Mouse (Mus musculus): Measurements from ENCODE around the gene Ubash3b. TPM values are rescaled to one million over a fixed set of nuclear protein-coding genes. Genes with fewer than 3 reads are reported as not detected.

Gene Ubash3b
- total and polyA plus RNA-seq, 2 experiments from 2014 or later: 23.8 to 25.4 TPM

- no peak overlapping the region for H3K4me2 ChIP-seq (ENCODE audit: low read depth)
- H3K4me3 ChIP-seq (ENCODE audit: low read depth, low read length): no peak overlapping the region
- no peaks in the 10 kb centered on the region for H3K4me1 ChIP-seq (ENCODE audit: insufficient read depth)
- no peaks in the 10 kb centered on the region for H3K36me3 ChIP-seq (ENCODE audit: insufficient read depth)
- DNase-seq (no peak), ATAC-seq (peak; percentile 32; the same call in 1 of the 2 replicates)
- no peaks in the 10 kb centered on the region for H3K9me3 ChIP-seq (ENCODE audit: low read length)
- H3K27me3 ChIP-seq (ENCODE audit: insufficient read depth, low read length): no peaks in the 10 kb centered on the region
- 73% methylated on average over 8 of the region's 8 CpGs for WGBS
- H3K27ac ChIP-seq (ENCODE audit: low read depth, low read length): no peak overlapping the region
- H3K9ac ChIP-seq: no peak overlapping the region
- no peak for TF ChIP-seq CTCF (IDR thresholded peaks at IDR 0.05; ENCODE audit: low read depth)
Observed at GRCm38 (mm10) chr9:41181803-41182202, 20.3 kb upstream of the Ubash3b start.

DNA sequence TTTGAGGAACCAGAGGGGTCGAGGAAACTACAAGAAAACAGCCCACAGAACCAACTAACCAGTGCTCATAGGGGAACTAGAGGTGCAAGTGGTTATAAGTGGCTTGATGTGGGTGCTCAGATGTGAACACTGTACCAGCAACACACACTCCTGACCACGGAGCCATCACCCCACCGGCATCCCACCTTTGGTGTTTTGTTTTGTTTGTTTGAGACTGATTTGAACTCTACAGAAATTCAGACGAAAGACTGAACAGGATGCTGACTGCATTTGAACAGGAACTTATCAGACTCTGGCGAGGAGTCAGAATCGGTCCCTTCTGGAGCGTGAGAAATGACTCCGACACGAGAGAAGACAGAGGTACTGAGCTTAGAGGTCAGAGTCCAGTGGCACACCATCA lies 19.9 kb upstream of the Ubash3b start:
- H3K4me3 ChIP-seq (ENCODE audit: low read depth, low read length): no peak overlapping the region
- H3K27me3 ChIP-seq (ENCODE audit: insufficient read depth, low read length): no peaks in the 10 kb centered on the region
- H3K9ac ChIP-seq: no peak overlapping the region
- no peaks in the 10 kb centered on the region for H3K9me3 ChIP-seq (ENCODE audit: low read length)
- TF ChIP-seq CTCF (IDR thresholded peaks at IDR 0.05; ENCODE audit: low read depth): no peak
- H3K36me3 ChIP-seq (ENCODE audit: insufficient read depth): no peaks in the 10 kb centered on the region
- H3K4me2 ChIP-seq (ENCODE audit: low read depth): no peak overlapping the region
- H3K4me1 ChIP-seq (ENCODE audit: insufficient read depth): no peaks in the 10 kb centered on the region
- WGBS: 82% methylated on average over 9 of the region's 9 CpGs
- ATAC-seq (no peak), DNase-seq (no peak)
- H3K27ac ChIP-seq (ENCODE audit: low read depth, low read length): no peak overlapping the region

DNA sequence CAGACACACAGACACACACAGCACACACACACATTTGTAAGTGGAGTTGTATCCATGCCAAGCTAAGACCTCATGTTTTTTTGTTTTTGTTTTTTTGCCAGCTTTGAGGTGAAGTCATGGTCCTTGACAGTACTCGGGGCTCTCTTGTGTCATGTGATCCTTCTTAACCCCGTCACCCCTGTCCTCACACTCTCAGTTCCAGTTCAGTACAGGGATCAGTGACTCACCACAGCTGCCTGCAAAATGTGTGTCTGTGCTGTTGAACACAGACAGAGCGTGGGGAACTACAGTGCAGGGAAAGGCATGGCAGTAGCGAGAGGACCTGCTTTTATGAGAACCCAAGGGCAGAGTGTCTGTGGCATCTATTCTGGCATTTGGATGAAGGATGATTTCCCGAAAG lies 17.6 kb upstream of the Ubash3b start:
- Histone ChIP-seq H3K4me3 (ENCODE audit: low read depth, low read length) (no peak overlapping the region), H3K4me1 (ENCODE audit: insufficient read depth) (no peaks in the 10 kb centered on the region), H3K9ac (no peak overlapping the region), H3K27ac (ENCODE audit: low read depth, low read length) (no peak overlapping the region), H3K4me2 (ENCODE audit: low read depth) (no peak overlapping the region), H3K9me3 (ENCODE audit: low read length) (no peaks in the 10 kb centered on the region), H3K27me3 (ENCODE audit: insufficient read depth, low read length) (no peaks in the 10 kb centered on the region), H3K36me3 (ENCODE audit: insufficient read depth) (no peaks in the 10 kb centered on the region)
- TF ChIP-seq CTCF (IDR thresholded peaks at IDR 0.05; ENCODE audit: low read depth): no peak
- no peak for DNase-seq
- 80% methylated on average over 5 of the region's 5 CpGs for WGBS
- no peak for ATAC-seq

- Histone ChIP-seq H3K4me2 (ENCODE audit: low read depth) (no peak overlapping the region), H3K27ac (ENCODE audit: low read depth, low read length) (no peak overlapping the region), H3K36me3 (ENCODE audit: insufficient read depth) (no peaks in the 10 kb centered on the region), H3K4me1 (ENCODE audit: insufficient read depth) (no peaks in the 10 kb centered on the region), H3K9me3 (ENCODE audit: low read length) (no peaks in the 10 kb centered on the region), H3K27me3 (ENCODE audit: insufficient read depth, low read length) (no peaks in the 10 kb centered on the region), H3K4me3 (ENCODE audit: low read depth, low read length) (no peak overlapping the region), H3K9ac (no peak overlapping the region)
- DNase-seq (no peak), ATAC-seq (no peak)
- WGBS: 72% methylated on average over 3 of the region's 3 CpGs
- no peak for TF ChIP-seq CTCF (IDR thresholded peaks at IDR 0.05; ENCODE audit: low read depth)
Observed at GRCm38 (mm10) chr9:41173158-41173557, 11.7 kb upstream of the Ubash3b start.

DNA sequence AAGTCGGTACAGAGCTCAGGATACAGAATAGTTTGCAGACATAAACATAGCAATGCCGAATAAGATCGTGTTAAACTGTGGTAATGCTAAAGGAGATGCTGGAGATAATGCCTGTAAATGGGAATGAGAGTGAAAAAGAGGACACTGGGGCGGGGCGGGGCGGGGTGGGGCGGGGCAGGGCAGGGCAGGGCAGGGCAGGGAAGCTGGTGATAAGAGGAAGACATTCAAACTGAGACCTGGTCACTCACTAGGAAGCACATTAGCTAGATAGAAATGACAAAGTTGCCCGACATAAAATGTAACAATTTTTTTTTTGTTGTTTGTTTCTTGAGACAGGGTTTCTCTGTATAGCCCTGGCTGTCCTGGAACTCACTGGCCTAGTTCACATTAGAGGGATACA lies 10.9 kb upstream of the Ubash3b start:
- WGBS: 95% methylated on average over 8 of the region's 8 CpGs
- TF ChIP-seq CTCF (IDR thresholded peaks at IDR 0.05; ENCODE audit: low read depth): no peak
- Histone ChIP-seq H3K9ac (no peak overlapping the region), H3K27ac (ENCODE audit: low read depth, low read length) (no peak overlapping the region), H3K27me3 (ENCODE audit: insufficient read depth, low read length) (no peaks in the 10 kb centered on the region), H3K4me3 (ENCODE audit: low read depth, low read length) (no peak overlapping the region), H3K36me3 (ENCODE audit: insufficient read depth) (no peaks in the 10 kb centered on the region), H3K4me1 (ENCODE audit: insufficient read depth) (no peaks in the 10 kb centered on the region), H3K9me3 (ENCODE audit: low read length) (no peaks in the 10 kb centered on the region), H3K4me2 (ENCODE audit: low read depth) (no peak overlapping the region)
- DNase-seq (no peak), ATAC-seq (no peak)

DNA sequence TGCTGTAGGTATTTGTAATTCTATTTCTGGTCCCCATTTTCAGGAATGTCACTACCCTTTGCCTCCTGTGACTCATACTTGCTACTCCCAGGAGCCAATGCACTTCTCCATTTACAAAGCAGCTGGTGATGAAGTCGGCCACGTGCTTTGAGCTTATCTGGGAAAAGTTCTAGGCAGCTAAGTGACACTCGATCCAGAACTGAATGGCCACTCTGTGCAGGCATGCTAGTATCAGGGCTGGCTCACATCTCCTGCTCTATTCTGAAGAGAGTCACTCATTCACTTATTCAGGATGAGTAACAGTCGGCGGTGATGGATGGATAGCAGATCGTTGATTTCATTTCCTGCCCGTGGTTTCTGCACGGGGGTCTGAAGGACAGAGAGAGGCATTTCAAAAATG lies 8.5 kb upstream of the Ubash3b start:
- no peak overlapping the region for H3K4me3 ChIP-seq (ENCODE audit: low read depth, low read length)
- no peaks in the 10 kb centered on the region for H3K9me3 ChIP-seq (ENCODE audit: low read length)
- ATAC-seq: no peak
- H3K4me1 ChIP-seq (ENCODE audit: insufficient read depth): no peaks in the 10 kb centered on the region
- 71% methylated on average over 8 of the region's 8 CpGs for WGBS
- no peak overlapping the region for H3K4me2 ChIP-seq (ENCODE audit: low read depth)
- TF ChIP-seq CTCF (IDR thresholded peaks at IDR 0.05; ENCODE audit: low read depth): no peak
- DNase-seq: no peak
- H3K36me3 ChIP-seq (ENCODE audit: insufficient read depth): no peaks in the 10 kb centered on the region
- no peaks in the 10 kb centered on the region for H3K27me3 ChIP-seq (ENCODE audit: insufficient read depth, low read length)
- H3K9ac ChIP-seq: no peak overlapping the region
- H3K27ac ChIP-seq (ENCODE audit: low read depth, low read length): no peak overlapping the region

DNA sequence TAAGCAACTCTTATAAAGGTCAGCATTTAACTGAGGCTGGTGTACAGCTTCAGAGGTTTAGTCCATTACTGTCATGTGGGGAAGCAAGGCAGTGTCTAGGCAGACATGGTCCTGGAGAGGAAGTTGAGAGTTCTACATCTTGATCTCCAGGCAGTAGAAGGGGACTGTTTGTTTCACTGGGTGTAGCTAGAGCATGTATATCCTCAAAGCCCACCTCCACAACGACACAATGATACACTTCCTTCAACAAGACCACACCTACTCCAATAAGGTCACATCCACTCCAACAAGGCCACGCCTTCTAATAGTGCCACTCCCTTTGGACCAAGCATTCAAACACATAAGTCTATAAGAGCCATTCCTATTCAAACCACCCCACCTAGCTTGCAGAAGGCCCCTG lies 7.2 kb upstream of the Ubash3b start:
- ATAC-seq: no peak
- H3K9ac ChIP-seq: no peak overlapping the region

GRCm38 (mm10) chr9:41168206-41168605 lies 6.7 kb upstream of the Ubash3b start:
- Histone ChIP-seq H3K27ac (ENCODE audit: low read depth, low read length) (no peak overlapping the region), H3K27me3 (ENCODE audit: insufficient read depth, low read length) (no peaks in the 10 kb centered on the region), H3K9ac (no peak overlapping the region), H3K9me3 (ENCODE audit: low read length) (no peaks in the 10 kb centered on the region), H3K4me1 (ENCODE audit: insufficient read depth) (no peaks in the 10 kb centered on the region), H3K4me3 (ENCODE audit: low read depth, low read length) (no peak overlapping the region), H3K36me3 (ENCODE audit: insufficient read depth) (no peaks in the 10 kb centered on the region), H3K4me2 (ENCODE audit: low read depth) (no peak overlapping the region)
- 76% methylated on average over 6 of the region's 6 CpGs for WGBS
- ATAC-seq: no peak
- no peak for DNase-seq
- TF ChIP-seq CTCF (IDR thresholded peaks at IDR 0.05; ENCODE audit: low read depth): no peak

More for the DNA sequence above, 7.2 kb upstream of the Ubash3b start:
- no peaks in the 10 kb centered on the region for H3K36me3 ChIP-seq (ENCODE audit: insufficient read depth)
- H3K27me3 ChIP-seq (ENCODE audit: insufficient read depth, low read length): no peaks in the 10 kb centered on the region
- no peak for DNase-seq
- no peaks in the 10 kb centered on the region for H3K9me3 ChIP-seq (ENCODE audit: low read length)
- 83% methylated on average over 2 of the region's 2 CpGs for WGBS
- no peak for TF ChIP-seq CTCF (IDR thresholded peaks at IDR 0.05; ENCODE audit: low read depth)
- H3K4me2 ChIP-seq (ENCODE audit: low read depth): no peak overlapping the region
- no peaks in the 10 kb centered on the region for H3K4me1 ChIP-seq (ENCODE audit: insufficient read depth)
- H3K27ac ChIP-seq (ENCODE audit: low read depth, low read length): no peak overlapping the region
- no peak overlapping the region for H3K4me3 ChIP-seq (ENCODE audit: low read depth, low read length)
